Mouse (Mus musculus) spleen, postnatal 4 days (tissue): Measurements from ENCODE around the gene Sc5d.

Source experiments
- DNase-seq, 2 experiments: peaks; one replicate each; pipeline ENCODE4 v3.0.0; 2022; ENCODE audit warnings: low spot score in 2 of 2

Gene Sc5d

GRCm38 (mm10) chr9:42260481-42260880 is 3.6 kb downstream of the Sc5d start:
- DNase-seq, result no peak

GRCm38 (mm10) chr9:42249112-42249511 is 14.9 kb downstream of the Sc5d start:
- DNase-seq, result no peak

DNA sequence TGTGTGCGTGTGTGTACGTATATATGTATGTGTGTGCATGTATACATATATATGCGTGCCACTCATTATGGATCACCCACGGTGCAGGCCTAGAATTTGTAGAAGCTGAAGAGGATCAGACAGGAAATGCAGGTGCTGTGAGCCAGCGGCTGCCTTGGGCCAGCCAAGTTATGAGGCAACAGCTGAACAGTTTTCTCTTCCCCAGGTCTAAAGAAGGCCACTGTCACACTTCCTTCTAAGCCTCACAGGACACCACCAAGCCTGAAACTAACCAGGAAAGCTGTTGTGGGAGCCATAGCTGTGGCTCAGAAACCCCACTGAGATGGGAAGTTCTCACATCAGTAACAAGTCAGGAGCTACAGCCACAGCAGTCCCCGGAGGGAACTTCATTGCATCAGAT is 17.4 kb downstream of the Sc5d start:
- no peak for DNase-seq

DNA sequence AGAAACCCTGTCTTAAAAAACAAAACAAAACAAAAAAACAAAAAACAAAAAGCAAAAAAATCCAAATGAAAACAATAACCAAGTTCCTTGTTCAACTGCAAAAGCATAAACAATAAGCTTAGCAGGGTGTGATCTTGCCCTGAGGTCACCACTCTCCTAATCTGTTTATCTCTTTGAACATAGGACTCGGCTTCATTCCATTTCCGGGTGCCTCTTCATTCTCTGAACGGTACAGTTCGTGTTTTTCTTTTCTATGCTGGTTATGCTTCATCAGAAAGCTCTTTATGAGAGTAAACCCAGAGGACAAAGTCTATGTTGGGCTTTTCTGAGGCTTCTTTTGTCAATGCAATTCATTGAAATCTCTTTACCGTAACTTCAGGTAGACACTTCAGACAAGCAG is 19.9 kb downstream of the Sc5d start:
- DNase-seq, result no peak

GRCm38 (mm10) chr9:42241021-42241420 is 23.0 kb downstream of the Sc5d start:
- no peak for DNase-seq

DNA sequence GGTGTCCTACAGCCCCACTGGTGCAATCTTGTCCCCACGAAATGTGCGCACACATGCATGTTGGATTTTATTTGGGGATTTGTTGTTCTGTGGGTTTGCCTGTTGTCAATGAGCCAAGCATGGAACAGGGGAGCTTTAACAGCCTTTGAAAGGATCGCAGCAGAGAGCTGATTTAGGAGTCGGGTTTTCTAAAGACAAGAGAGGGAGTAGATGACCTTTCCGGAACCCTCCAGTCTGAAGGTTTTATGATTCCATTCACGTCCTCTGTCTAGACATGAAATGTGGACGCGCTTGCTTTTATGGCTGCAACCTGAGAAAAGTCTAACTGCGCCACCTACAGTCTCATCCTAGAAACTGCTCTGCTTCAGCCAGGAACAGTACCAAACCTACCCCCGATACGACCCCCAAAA is 23.5 kb downstream of the Sc5d start:
- DNase-seq, result peak; percentile 24 to 66

- no peak for DNase-seq
These were observed 25.2 kb downstream of the Sc5d start for GRCm38 (mm10) chr9:42238827-42239226.

DNA sequence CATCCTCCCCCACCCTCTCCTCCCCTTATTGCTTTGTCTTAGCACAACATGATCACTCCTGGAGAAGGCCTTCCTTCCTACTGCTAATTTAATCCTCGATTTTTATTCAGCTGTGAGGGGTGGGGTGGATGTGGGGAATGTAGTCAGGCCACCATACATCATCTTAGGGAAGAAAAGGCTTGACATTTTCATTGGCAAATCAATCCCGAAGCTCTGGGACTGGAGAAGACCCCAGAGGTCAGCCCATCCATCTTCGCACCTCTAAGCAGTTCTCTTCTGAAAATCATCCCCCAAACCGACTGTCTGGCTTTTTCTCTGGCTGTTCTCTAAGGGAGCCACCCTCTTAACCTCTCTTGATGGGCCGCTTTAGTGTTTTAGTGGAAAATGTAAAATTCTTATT is 32.9 kb downstream of the Sc5d start:
- no peak for DNase-seq

DNA sequence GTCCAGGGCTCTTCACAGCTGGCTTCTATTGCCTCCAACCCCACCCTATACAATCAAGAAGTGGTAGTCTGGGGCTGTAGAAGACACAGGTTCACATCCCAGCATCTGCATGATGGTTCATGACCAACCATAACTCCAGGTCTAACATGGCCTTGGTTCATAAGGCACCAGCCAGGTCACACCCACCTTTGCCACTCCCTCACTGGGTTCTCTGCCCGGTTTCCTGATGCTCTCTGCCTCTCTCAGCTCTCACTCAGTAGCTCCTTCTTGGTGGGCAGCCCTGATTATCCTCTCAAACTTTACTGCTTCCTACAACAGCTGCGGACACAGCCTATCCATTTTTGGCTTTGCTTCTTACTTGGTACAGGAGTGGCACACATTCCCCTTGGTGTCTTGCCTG is 33.7 kb downstream of the Sc5d start:
- DNase-seq, result no peak

- no peak for DNase-seq
These were observed 34.5 kb downstream of the Sc5d start for GRCm38 (mm10) chr9:42229465-42230110.

GRCm38 (mm10) chr9:42227804-42228203 is 36.3 kb downstream of the Sc5d start:
- DNase-seq, result no peak

- DNase-seq, result no peak
These were observed 44.9 kb downstream of the Sc5d start for GRCm38 (mm10) chr9:42219001-42219660.

DNA sequence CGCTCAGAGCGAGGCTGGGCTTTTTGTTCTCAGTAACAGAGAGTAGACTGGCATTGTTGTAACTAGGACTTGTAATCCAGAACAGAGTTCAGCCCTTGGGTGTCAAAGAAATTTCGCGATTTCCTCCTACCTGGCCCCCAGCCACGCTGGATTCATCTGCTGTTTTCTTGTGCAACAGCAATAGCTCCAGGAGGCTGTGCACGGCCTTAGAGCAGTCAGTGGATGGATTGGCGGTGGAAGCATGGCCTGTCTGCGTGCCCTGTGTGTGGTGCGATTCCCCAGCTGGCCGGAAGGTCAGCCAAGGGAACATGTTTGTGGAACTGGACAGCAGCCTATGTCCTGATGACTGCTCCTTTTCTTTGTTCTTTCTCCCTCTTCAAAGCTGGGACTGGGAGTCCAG is 46.4 kb downstream of the Sc5d start:
- DNase-seq, result no peak

GRCm38 (mm10) chr9:42214116-42214515 is 49.9 kb downstream of the Sc5d start:
- no peak for DNase-seq

DNA sequence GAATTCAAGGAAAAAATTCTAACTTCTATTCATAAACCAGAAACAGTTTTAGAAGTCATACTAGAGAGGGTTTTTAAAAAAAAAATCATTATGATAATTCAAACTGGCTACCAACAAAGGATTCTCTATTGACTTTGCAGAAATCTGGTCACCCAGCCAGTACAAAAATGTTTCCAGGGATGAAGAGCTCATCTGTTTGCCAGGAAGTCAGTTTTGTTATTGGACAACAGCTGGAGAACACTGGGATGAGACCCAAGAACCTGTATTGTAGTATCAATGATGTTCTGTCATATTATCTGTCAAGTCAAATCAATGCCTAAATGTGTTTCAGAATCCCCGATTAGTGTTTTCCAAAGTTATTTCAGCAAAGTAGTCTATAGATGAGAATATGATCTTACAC is 50.9 kb downstream of the Sc5d start:
- no peak for DNase-seq

- DNase-seq, result no peak
These were observed 54.4 kb downstream of the Sc5d start for GRCm38 (mm10) chr9:42209666-42210065.

DNA sequence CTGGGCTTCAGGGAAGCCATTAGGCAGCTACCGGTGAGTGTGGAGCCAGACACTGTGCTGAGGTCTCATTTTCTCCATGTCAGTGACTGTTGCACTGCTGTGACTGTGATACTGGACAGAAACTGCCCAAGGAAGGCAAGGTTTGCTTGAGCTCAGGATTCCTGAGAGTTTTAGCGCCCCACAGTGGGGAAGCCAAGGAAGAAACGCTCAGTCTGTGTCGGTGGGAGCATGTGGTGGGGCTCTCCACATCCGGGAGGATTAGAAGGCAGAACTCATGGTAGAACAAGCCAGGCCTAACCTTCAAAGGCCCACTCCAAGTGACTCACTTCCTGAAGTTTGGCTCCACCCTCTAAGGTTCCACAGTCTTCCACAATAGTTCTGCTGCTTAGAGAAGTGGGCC is 55.6 kb downstream of the Sc5d start:
- DNase-seq, result peak; percentile 17 to 62

GRCm38 (mm10) chr9:42206750-42207149 is 57.3 kb downstream of the Sc5d start:
- no peak for DNase-seq

GRCm38 (mm10) chr9:42202271-42202670 is 61.8 kb downstream of the Sc5d start:
- DNase-seq, result no peak
